Mouse (Mus musculus): ENCODE results near the gene Pdlim5. TPM values are rescaled to one million over a fixed set of nuclear protein-coding genes. Genes with fewer than 3 reads are reported as not detected.

Pdlim5 gene
- total RNA-seq, 2 experiments from 2014 or later, result 678 to 728 TPM

GRCm38 (mm10) chr3:142282706-142283105 lies 112.8 kb downstream of the Pdlim5 start:
- intact Hi-C loops (cut with DNase I), result no loop called here
- peak; percentile 33 to 64 for DNase-seq

DNA sequence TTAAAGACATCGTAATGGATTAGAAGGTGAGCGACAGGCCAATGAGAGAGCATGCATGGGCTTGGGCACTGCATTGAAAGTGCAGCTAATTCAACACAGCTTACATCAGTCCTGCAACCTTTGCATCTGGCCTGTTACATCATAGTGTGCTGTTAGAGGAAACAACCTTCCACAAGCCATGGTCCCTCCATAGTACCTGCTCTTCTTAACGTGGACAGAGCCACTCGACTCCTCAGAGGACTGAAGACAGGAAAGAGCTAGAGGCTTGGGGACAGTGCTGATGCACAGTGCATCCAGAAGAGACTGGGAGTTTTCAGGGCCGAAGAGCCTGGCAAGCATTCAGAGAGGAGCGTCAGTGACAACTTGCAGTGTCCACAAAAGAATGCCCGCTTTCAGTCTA lies 113.8 kb downstream of the Pdlim5 start:
- DNase-seq, result no peak
- intact Hi-C loops (cut with DNase I), result loop anchor here (2.0 kb wide), 1 partner anchor 195 kb away; no protein-coding TSS in a partner anchor

GRCm38 (mm10) chr3:142281093-142281445 lies 114.4 kb downstream of the Pdlim5 start:
- intact Hi-C loops (cut with DNase I), result loop anchor here (2.0 kb wide), 1 partner anchor 196 kb away; no protein-coding TSS in a partner anchor
- DNase-seq, result no peak

GRCm38 (mm10) chr3:142280366-142281092 lies 115.0 kb downstream of the Pdlim5 start:
- DNase-seq, result no peak
- intact Hi-C loops (cut with DNase I), result loop anchor here (2.0 kb wide), 1 partner anchor 196 kb away; no protein-coding TSS in a partner anchor

DNA sequence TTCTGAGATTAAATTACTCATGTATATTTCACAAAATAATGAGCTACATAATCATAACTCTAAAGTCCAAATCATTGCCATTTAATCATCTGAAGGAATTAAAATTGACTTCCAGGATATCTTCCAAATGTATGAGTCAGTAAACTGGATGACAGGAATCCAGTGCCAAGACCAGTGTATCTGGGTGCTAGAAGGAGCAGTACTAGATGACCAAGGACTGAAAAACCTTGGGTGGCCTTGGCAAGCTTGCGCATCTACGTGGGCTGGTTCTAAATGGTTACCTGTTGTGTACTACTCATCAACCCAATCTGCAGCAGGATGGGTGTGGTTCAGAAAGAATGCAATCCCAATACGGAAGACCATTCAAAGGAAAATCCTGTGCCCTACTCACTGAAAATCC lies 116.5 kb downstream of the Pdlim5 start:
- DNase-seq, result no peak
- intact Hi-C loops (cut with DNase I), result loop anchor here (10.0 kb wide), 1 partner anchor 286 kb away; the partner anchor contains the start of gene Gbp3

DNA sequence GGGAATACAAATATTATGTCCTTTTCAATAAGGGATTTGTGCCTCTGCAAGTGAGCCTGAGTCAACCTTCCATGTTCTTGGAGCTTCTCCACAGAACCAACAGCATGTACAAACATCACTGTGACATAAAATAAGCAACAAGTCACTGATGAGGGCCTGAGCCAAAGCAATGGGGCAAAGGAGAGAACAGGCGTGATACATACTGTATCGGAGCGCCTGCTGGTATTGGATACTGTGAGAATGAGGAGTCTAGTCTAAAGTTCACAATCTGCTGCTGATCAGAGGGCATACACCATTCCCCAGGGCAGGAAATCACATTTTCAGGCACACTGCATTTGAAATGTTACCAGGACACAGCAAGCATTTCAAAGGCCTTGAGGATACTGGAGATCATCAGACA lies 119.0 kb downstream of the Pdlim5 start:
- intact Hi-C loops (cut with DNase I), result loop anchor here (10.0 kb wide), 1 partner anchor 288 kb away; the partner anchor contains the start of gene Gbp3
- no peak for DNase-seq

GRCm38 (mm10) chr3:142274993-142275392 lies 120.5 kb downstream of the Pdlim5 start:
- intact Hi-C loops (cut with DNase I), result loop anchor here (5.0 to 10.0 kb wide), 2 partner anchors 290 to 388 kb away; partner anchors contain the start of gene Gbp3
- DNase-seq, result no peak

GRCm38 (mm10) chr3:142274451-142274850 lies 121.0 kb downstream of the Pdlim5 start:
- no peak for DNase-seq
- intact Hi-C loops (cut with DNase I), result loop anchor here (5.0 to 10.0 kb wide), 2 partner anchors 290 to 387 kb away; partner anchors contain the start of gene Gbp3

DNA sequence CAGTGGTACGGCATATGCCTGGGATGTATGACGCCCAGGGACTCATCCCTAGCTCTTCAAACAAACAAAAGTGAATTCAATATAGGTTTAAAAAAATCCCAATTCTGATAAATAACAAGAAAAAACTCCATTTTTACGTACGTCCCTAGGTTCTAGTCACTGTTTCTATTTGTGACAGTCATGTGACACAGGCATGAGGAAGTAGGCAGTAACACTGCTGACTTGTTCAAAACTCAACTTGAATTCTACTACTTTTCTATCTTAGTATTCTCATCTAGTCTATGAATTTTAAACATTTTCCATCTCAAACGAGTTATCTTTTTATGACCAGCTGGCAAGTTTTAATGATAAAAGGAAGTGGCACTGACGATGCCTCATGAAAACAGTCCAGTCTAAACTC lies 122.2 kb downstream of the Pdlim5 start:
- intact Hi-C loops (cut with DNase I), result loop anchor here (2.0 to 10.0 kb wide), 3 partner anchors 292 to 410 kb away; partner anchors contain the start of gene Gbp3
- no peak for DNase-seq

DNA sequence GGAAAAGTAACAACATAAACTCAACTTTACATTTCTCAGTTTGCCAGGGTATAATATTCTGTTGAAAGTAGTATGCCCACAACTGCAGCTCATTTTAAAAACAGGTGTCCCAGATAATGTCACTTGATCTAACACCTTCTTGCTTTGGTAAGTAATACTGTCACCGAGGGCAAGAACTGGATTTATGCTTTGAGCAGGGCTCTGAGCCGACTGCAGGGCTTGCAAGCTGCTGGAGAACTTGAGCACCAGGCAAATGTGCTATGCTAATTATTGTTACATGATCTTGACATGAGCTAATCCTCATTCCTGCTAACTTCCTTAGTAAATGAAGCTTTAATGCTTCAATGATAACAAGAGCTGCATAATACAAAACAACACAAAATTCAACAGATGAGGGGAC lies 139.1 kb downstream of the Pdlim5 start:
- intact Hi-C loops (cut with DNase I), result no loop called here
- DNase-seq, result no peak

- DNase-seq, result no peak
- intact Hi-C loops (cut with DNase I), result no loop called here
These were observed 143.4 kb downstream of the Pdlim5 start for GRCm38 (mm10) chr3:142252086-142252485.

DNA sequence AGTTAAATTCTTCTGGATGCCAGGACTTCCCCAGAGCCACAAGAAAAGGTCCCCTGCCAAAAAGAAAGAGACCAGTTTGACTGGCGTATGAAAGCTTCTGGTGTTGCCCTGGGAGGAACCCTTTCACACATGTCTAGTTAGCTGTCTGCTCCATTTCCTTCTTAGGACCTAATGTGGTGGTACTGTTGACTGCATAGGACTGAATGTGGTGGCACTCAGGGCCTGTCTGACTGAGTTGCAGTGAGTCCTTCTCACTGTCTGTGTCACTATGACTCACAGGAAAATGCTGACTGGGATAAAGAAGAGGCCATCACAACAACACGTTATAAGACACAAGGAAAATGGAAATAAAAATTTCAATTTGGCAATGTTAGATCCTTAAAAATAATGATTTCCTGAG lies 146.0 kb downstream of the Pdlim5 start:
- intact Hi-C loops (cut with DNase I), result no loop called here
- no peak for DNase-seq

DNA sequence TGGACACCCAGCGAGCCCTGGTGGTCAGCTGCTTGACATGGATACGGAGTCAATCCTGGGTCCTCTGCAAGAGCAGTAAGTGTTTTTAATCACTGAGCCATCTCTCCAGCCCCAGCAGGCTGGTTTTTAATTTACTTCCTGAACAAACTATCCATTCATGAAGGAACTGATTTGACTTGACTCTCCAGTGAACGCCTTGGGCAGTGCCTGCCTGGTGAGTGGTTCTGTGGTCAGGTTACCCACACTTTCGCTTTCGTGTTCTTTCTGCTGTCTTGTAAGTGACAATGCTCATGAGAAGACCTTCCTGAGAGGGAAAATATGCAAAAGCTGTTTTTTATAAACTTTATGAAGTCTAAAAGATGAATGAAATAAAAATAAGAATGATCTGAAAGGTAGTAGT lies 152.2 kb downstream of the Pdlim5 start:
- intact Hi-C loops (cut with DNase I), result no loop called here

DNA sequence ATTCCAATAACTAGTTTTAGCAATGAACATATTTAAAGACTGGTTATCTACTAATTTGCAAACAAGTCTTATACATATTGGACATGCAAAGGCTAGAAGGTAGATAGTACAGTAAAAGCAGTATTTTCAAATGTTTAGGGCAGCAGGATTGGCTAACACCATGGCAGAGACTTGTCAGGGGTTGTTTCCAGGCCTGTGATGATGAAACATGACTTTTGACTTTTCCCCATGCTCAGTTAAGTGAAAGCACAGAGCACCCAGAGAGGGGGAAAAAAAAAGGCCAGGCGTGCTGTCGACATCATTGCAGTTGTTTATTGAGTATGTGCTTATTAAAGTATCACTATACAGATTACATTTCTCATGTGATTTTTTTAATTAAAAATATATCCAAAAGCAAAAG lies 156.2 kb downstream of the Pdlim5 start:
- intact Hi-C loops (cut with DNase I), result no loop called here
- no peak for DNase-seq

More for the DNA sequence above, 152.2 kb downstream of the Pdlim5 start:
- no peak for DNase-seq

DNA sequence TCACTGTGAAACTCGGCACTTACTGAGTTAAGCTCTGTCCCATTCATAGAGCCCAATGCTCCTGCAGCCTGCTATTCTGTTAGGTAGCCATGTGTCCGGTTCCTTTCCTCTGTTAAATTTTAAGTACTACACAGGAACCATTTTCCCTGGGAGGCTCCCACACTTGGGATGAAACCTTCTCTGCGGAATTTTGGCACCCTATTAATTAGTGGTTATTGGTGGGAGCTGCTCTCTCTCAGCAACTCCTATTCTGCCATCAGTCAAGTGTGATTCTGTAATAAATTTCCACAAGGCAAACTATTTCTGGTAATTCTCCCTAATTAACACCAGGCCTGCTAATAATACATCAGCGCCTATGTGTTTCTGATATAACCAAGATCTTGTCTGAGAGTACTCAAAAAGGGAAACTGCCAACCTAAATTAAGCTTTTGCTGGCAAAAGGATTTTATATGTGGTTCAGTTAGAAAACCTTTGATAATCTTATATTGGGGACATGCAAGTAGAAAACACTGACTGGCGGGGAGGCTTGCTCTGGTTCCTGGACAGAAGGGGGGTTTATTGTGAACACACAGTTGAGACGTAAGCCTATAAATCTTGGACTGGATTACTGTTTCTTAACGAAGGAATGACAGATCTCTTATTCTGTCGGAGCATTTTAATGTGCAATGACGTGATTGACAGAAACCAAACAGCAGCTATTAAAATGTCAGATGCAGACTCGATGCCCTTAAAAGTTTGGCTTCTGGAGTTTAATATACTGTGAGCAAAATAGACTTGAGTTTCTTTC lies 157.0 kb downstream of the Pdlim5 start:
- no peak for DNase-seq
- intact Hi-C loops (cut with DNase I), result no loop called here

- DNase-seq, result no peak
- intact Hi-C loops (cut with DNase I), result no loop called here
These were observed 157.9 kb downstream of the Pdlim5 start for GRCm38 (mm10) chr3:142237621-142238020.

GRCm38 (mm10) chr3:142233606-142234465 lies 161.7 kb downstream of the Pdlim5 start:
- intact Hi-C loops (cut with DNase I), result no loop called here
- no peak for DNase-seq

DNA sequence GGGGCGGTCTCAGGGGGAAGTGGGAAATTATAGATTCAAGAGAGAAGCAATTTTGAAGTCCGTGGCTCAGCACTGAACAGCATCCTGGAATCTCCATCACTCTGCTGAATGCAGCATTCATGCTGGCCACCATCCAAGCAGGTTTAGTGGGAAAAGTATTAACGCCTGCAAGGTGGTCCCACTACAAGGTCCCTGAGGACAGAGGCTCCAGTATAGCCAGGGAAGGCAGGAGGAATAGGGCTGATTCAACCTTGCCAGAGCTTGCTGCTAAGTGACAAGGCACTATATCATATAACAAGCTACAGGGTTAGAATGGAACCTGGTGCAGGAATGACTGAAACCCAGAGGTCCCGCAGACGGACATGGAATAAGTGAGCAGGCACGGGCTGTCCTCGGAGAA lies 166.8 kb downstream of the Pdlim5 start:
- intact Hi-C loops (cut with DNase I), result no loop called here
- no peak for DNase-seq

DNA sequence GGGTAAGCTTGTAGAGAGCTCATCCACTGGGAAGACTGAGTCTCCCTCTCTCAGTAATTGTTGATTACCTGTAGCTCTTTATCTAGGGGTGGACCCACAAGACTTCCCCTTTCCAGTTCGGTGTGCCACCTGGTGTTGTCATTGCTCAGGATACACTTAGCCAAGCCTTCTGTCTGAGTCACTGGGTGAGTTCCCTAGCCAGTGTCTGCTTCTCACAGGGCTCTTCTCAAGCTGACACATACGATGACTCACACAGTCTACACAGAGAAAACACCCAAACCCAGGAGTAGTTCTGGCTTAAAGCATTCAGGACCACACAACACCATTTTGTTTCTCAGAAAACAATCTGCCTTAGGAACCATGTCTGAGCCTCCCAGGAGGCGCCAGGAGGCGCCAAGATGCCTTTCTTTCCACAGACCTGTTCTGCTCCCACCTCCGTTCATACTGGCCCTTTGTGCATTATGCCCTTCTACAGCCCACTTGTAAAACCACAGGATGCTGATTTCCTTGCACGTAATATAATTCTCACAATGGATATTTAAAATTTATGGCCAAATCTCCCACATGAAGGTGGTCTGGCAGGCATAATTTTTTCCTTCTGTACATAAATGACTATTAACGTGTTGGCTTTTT lies 172.9 kb downstream of the Pdlim5 start:
- intact Hi-C loops (cut with DNase I), result no loop called here
- no peak for DNase-seq

- no peak for DNase-seq
- intact Hi-C loops (cut with DNase I), result no loop called here
These were observed 175.6 kb downstream of the Pdlim5 start for GRCm38 (mm10) chr3:142219910-142220309.

All from heart, postnatal 14 days (tissue).